Mouse (Mus musculus) spleen, postnatal 10 days (tissue): ENCODE data around the gene Timm23.
"Not testable (repeated sequence)": the region's sequence is repeated elsewhere in the genome, so short reads cannot be mapped to it uniquely, and the experiment has no call there.

ENCODE experiments used
- DNase-seq, 2 experiments: peaks; one replicate each; pipeline ENCODE4 v3.0.0; 2021 to 2022; ENCODE audit warnings: low spot score in 2 of 2

Gene Timm23

GRCm38 (mm10) chr14:32201791-32202451 lies at the start of gene Timm23, which contains the start of gene Parg:
Gene Timm23, minus strand, starts transcription at chr14:32201898.
Gene Parg, plus strand, starts transcription at chr14:32201949.
- peak; percentile 78 to 90 for DNase-seq

- DNase-seq, result no peak
Observed at GRCm38 (mm10) chr14:32249616-32250015, 47.9 kb upstream of the Timm23 start.

- no peak for DNase-seq
Observed at GRCm38 (mm10) chr14:32246019-32246418, 44.3 kb upstream of the Timm23 start.

GRCm38 (mm10) chr14:32242401-32242800 lies 40.7 kb upstream of the Timm23 start:
- no peak for DNase-seq

GRCm38 (mm10) chr14:32228996-32229395 lies 27.3 kb upstream of the Timm23 start:
- peak; percentile 58 to 80 for DNase-seq

- no peak for DNase-seq
Observed at GRCm38 (mm10) chr14:32226601-32227000, 24.9 kb upstream of the Timm23 start.

GRCm38 (mm10) chr14:32201354-32201753 lies 344 bp downstream of the Timm23 start:
- DNase-seq, result no peak

GRCm38 (mm10) chr14:32193557-32193956 lies 8.1 kb downstream of the Timm23 start:
- DNase-seq, result not testable (repeated sequence)

GRCm38 (mm10) chr14:32192437-32192836 lies 9.3 kb downstream of the Timm23 start:
- peak; percentile 52 to 79 for DNase-seq

- DNase-seq, result no peak
Observed at GRCm38 (mm10) chr14:32191926-32192325, 9.8 kb downstream of the Timm23 start.

GRCm38 (mm10) chr14:32190627-32191391 lies 10.9 kb downstream of the Timm23 start:
- DNase-seq, result no peak

GRCm38 (mm10) chr14:32183846-32184245 lies 17.9 kb downstream of the Timm23 start:
- no peak for DNase-seq

GRCm38 (mm10) chr14:32180861-32181260 lies 20.8 kb downstream of the Timm23 start:
- DNase-seq, result no peak

- DNase-seq, result no peak
Observed at GRCm38 (mm10) chr14:32179393-32180195, 22.1 kb downstream of the Timm23 start.

GRCm38 (mm10) chr14:32176590-32176989 lies 25.1 kb downstream of the Timm23 start:
- not testable (repeated sequence) for DNase-seq

- DNase-seq, result no peak
Observed at GRCm38 (mm10) chr14:32175310-32175709, 26.4 kb downstream of the Timm23 start.

GRCm38 (mm10) chr14:32170137-32170536 lies 31.6 kb downstream of the Timm23 start:
- DNase-seq, result no peak

GRCm38 (mm10) chr14:32168653-32169231 lies 33.0 kb downstream of the Timm23 start:
- DNase-seq, result peak; percentile 56 to 83

- DNase-seq, result no peak
Observed at GRCm38 (mm10) chr14:32167326-32167725, 34.4 kb downstream of the Timm23 start.

- no peak for DNase-seq
Observed at GRCm38 (mm10) chr14:32166840-32167239, 34.9 kb downstream of the Timm23 start.

GRCm38 (mm10) chr14:32166062-32166441 lies 35.6 kb downstream of the Timm23 start:
- DNase-seq, result no peak
